Mouse (Mus musculus) inflammation-experienced regulatory T-cells, adult 6 months (primary cell): ENCODE measurements around the gene Sec1. TPM values are rescaled to one million over a fixed set of nuclear protein-coding genes. Genes with fewer than 3 reads are reported as not detected.
"Not testable (repeated sequence)": the region's sequence is repeated elsewhere in the genome, so short reads cannot be mapped to it uniquely, and the experiment has no call there.

Experiments used
- ATAC-seq: one replicate; pipeline ENCODE4 v1.8.0; 2017
- polyA plus RNA-seq, 3 experiments: library from polyadenylated mRNA; unstranded; fragments of 100-300 nt; shearing (Covaris generic); gene quantifications; one replicate each; pipeline ENCODE4 v1.2.1; 2017

Sec1 gene
- polyA plus RNA-seq, 3 experiments from 2014 or later: 0.22 TPM; not detected in 2

- no peak for ATAC-seq
Observed at GRCm38 (mm10) chr7:45677627-45678295, 16.4 kb downstream of the Sec1 start.

GRCm38 (mm10) chr7:45668921-45669320, 25.3 kb downstream of the Sec1 start:
- no peak for ATAC-seq

- no peak for ATAC-seq
Observed at GRCm38 (mm10) chr7:45667761-45668160, 26.4 kb downstream of the Sec1 start.

- ATAC-seq: no peak
Observed at GRCm38 (mm10) chr7:45666161-45666560, 28.0 kb downstream of the Sec1 start, which contains the start of gene Fut2. Fut2 (minus strand) TSS chr7:45666394.

- ATAC-seq: no peak
Observed at GRCm38 (mm10) chr7:45665303-45666138, 28.7 kb downstream of the Sec1 start.

- ATAC-seq: not testable (repeated sequence)
Observed at GRCm38 (mm10) chr7:45661702-45662101, 32.5 kb downstream of the Sec1 start.

- ATAC-seq: no peak
Observed at GRCm38 (mm10) chr7:45660746-45661478, 33.3 kb downstream of the Sec1 start.

- ATAC-seq: no peak
Observed at GRCm38 (mm10) chr7:45654424-45655047, 39.7 kb downstream of the Sec1 start.

GRCm38 (mm10) chr7:45650484-45650883, 43.7 kb downstream of the Sec1 start:
- ATAC-seq: not testable (repeated sequence)

GRCm38 (mm10) chr7:45649351-45649750, 44.9 kb downstream of the Sec1 start:
- no peak for ATAC-seq

GRCm38 (mm10) chr7:45646671-45647070, 47.5 kb downstream of the Sec1 start:
- ATAC-seq: no peak

GRCm38 (mm10) chr7:45645591-45645971, 48.6 kb downstream of the Sec1 start:
- no peak for ATAC-seq

GRCm38 (mm10) chr7:45644872-45645590, 49.2 kb downstream of the Sec1 start:
- no peak for ATAC-seq

GRCm38 (mm10) chr7:45644183-45644582, 50.0 kb downstream of the Sec1 start:
- ATAC-seq: no peak

GRCm38 (mm10) chr7:45643441-45644178, 50.6 kb downstream of the Sec1 start:
- ATAC-seq: peak; percentile 97

GRCm38 (mm10) chr7:45642503-45643255, 51.5 kb downstream of the Sec1 start:
- ATAC-seq: no peak

- no peak for ATAC-seq
Observed at GRCm38 (mm10) chr7:45642083-45642482, 52.1 kb downstream of the Sec1 start.

GRCm38 (mm10) chr7:45641391-45642040, 52.7 kb downstream of the Sec1 start:
- ATAC-seq: no peak

GRCm38 (mm10) chr7:45640191-45640957, 53.8 kb downstream of the Sec1 start:
- ATAC-seq: no peak
